In the genomic region with DNA sequence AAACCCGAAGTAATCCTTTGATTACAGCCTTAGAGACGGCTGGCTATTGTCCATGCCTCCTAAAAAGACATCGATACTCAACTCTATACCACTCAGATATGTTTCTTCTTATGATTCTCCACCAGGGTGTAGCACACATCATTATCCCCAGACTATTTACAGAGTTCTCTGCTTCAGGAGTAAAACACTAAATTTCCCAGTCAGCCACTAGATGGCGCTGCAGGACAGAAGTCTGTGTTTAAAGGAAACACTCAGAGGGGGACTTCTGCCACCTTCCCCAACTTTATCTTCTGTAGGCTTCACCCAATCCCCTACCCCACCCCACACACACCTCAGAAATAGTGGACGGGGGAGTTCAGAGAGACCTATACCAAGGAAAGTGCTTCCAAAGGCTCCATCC, we compare ENCODE assay signal across 8 mouse cellular contexts. TPM values are rescaled to one million over a fixed set of nuclear protein-coding genes. Genes with fewer than 3 reads are reported as not detected.
A peak's percentile ranks its signal among the peaks of the same experiment; 100 is the strongest.
DNase-seq lines count a peak whose midpoint lies in the region; ATAC-seq and TF ChIP-seq lines count a peak whose summit lies in the region.

No protein-coding gene starts in this region.

- H3K36me3 ChIP-seq in forebrain, embryonic 16.5 days (ENCODE audit: control insufficient read depth, insufficient read depth): no peaks in the 10 kb centered on the region
- no peaks in the 10 kb centered on the region for H3K36me3 ChIP-seq in hindbrain, embryonic 12.5 days
- H3K36me3 ChIP-seq in small intestine, adult 2 months (ENCODE audit: control insufficient read depth, insufficient read depth, low read length): peaks cover 5% of the 10 kb centered on the region; the same call in 1 of the 2 replicates

- WGBS in forebrain, embryonic 16.5 days: 18% methylated on average over 5 of the region's 5 CpGs
- 18% methylated on average over 5 of the region's 5 CpGs for WGBS in hindbrain, embryonic 12.5 days
- WGBS in small intestine, adult 2 months: 17% methylated on average over 5 of the region's 5 CpGs

- peak; percentile 73 for DNase-seq in cerebellum, adult 11 months
- DNase-seq in c-Kit-positive CD71-positive TER-119-positive erythroid progenitor cells, embryonic 14.5 days (ENCODE audit: low spot score): peak; percentile 78
- peak; percentile 91 to 93 for DNase-seq in layer of hippocampus, postnatal 14 days (ENCODE audit: low spot score in 2 of 2)

- H3K4me3 ChIP-seq in forebrain, embryonic 16.5 days (replicated peaks; ENCODE audit: low read length): no peak overlapping the region
- no peak overlapping the region for H3K4me3 ChIP-seq in hindbrain, embryonic 12.5 days
- no peak overlapping the region for H3K4me3 ChIP-seq in small intestine, adult 2 months (ENCODE audit: low read depth, low read length)

- H3K4me1 ChIP-seq in forebrain, embryonic 16.5 days (replicated peaks; ENCODE audit: control insufficient read depth, insufficient read depth, low read length): peaks cover 27% of the 10 kb centered on the region
- peaks cover 32% of the 10 kb centered on the region for H3K4me1 ChIP-seq in hindbrain, embryonic 12.5 days
- peaks cover 46% of the 10 kb centered on the region for H3K4me1 ChIP-seq in small intestine, adult 2 months (ENCODE audit: control insufficient read depth, insufficient read depth, insufficient read length, low read length)

- H3K4me2 ChIP-seq in forebrain, embryonic 16.5 days (ENCODE audit: low read length): no peak overlapping the region
- no peak overlapping the region for H3K4me2 ChIP-seq in hindbrain, embryonic 12.5 days (replicated peaks)

- H3K9ac ChIP-seq in forebrain, embryonic 16.5 days (replicated peaks; ENCODE audit: low read depth, low read length): no peak overlapping the region
- peak overlapping the region; percentile 3; the same call in 1 of the 2 replicates for H3K9ac ChIP-seq in hindbrain, embryonic 12.5 days

- peaks cover 3% of the 10 kb centered on the region for H3K27me3 ChIP-seq in forebrain, embryonic 16.5 days (replicated peaks; ENCODE audit: control insufficient read depth, insufficient read depth, low read length)
- H3K27me3 ChIP-seq in hindbrain, embryonic 12.5 days: peaks cover 48% of the 10 kb centered on the region
- no peaks in the 10 kb centered on the region for H3K27me3 ChIP-seq in small intestine, adult 2 months (ENCODE audit: control insufficient read depth, insufficient read depth, low read length)

- H3K27ac ChIP-seq in forebrain, embryonic 16.5 days (ENCODE audit: low read length): no peak overlapping the region
- H3K27ac ChIP-seq in hindbrain, embryonic 12.5 days: no peak overlapping the region
- H3K27ac ChIP-seq in small intestine, adult 2 months (ENCODE audit: insufficient read depth, low read depth, low read length): no peak overlapping the region

- ATAC-seq in cerebellum, adult (ENCODE audit: insufficient number of reproducible peaks, low FRiP score, low TSS enrichment): no peak
- peak; percentile 36 for ATAC-seq in forebrain, embryonic 16.5 days
- ATAC-seq in hindbrain, embryonic 12.5 days (ENCODE audit: low FRiP score): no peak
- ATAC-seq in megakaryocyte-erythroid progenitor cell, adult 5-6 weeks (replicated peaks; ENCODE audit: low FRiP score, low TSS enrichment, poor library complexity, severe bottlenecking): peak; percentile 64

- no peak for TF ChIP-seq POLR2A in small intestine, adult 2 months (IDR thresholded peaks at IDR 0.05; ENCODE audit: low read depth, low read length)

- H3K9me3 ChIP-seq in forebrain, embryonic 16.5 days (ENCODE audit: control insufficient read depth, low read length): no peaks in the 10 kb centered on the region
- H3K9me3 ChIP-seq in hindbrain, embryonic 12.5 days (replicated peaks): no peaks in the 10 kb centered on the region

- peak; percentile 66 for TF ChIP-seq CTCF in small intestine, adult 2 months (IDR thresholded peaks at IDR 0.05; ENCODE audit: extremely low read depth, insufficient read length, insufficient replicate concordance, low read depth, low read length)

RNA-seq across cellular contexts. Expression of gene Nbl1, which starts 6.8 kb away (rescaled TPM):
- polyA plus RNA-seq in forebrain, embryonic 16.5 days (2015; fragmentation: Nextera tagmentation; extraction: Ambion mirVana): 27.0 and 30.3 TPM in 2 replicates
- 54.8 and 56.1 TPM in 2 replicates for polyA plus RNA-seq in hindbrain, embryonic 12.5 days (2016; fragmentation: Nextera tagmentation; extraction: Ambion mirVana)
- total RNA-seq in layer of hippocampus, postnatal 14 days (2021): 10 to 100 TPM; 77.4 to 93.7 TPM
- not detected in 2 replicates for total RNA-seq in megakaryocyte-erythroid progenitor cell, adult 5-6 weeks (2014; fragmentation: Nextera tagmentation)
- total RNA-seq in megakaryocyte-erythroid progenitor cell, adult 5-6 weeks (2017): not detected in 2 replicates
- 72.9 and 160 TPM in 2 replicates for polyA plus RNA-seq in small intestine, adult 2 months (2012; rRNA removed)

RNA-seq across cellular contexts. Expression of gene Htr6, which starts 10.7 kb away (rescaled TPM):
- 0.34 and 0.60 TPM in 2 replicates for polyA plus RNA-seq in forebrain, embryonic 16.5 days (2015; fragmentation: Nextera tagmentation; extraction: Ambion mirVana)
- polyA plus RNA-seq in hindbrain, embryonic 12.5 days (2016; fragmentation: Nextera tagmentation; extraction: Ambion mirVana): 0.20 TPM in 1 of 2 replicates, not detected in the other
- 1 to 10 TPM; 7.9 to 8.5 TPM for total RNA-seq in layer of hippocampus, postnatal 14 days (2021)
- not detected in 2 replicates for total RNA-seq in megakaryocyte-erythroid progenitor cell, adult 5-6 weeks (2014; fragmentation: Nextera tagmentation)
- total RNA-seq in megakaryocyte-erythroid progenitor cell, adult 5-6 weeks (2017): not detected in 2 replicates
- 0.76 and 1.8 TPM in 2 replicates for polyA plus RNA-seq in small intestine, adult 2 months (2012; rRNA removed)

RNA-seq across cellular contexts. Expression of gene Minos1, which starts 44.9 kb away (rescaled TPM):
- 355 and 370 TPM in 2 replicates for polyA plus RNA-seq in forebrain, embryonic 16.5 days (2015; fragmentation: Nextera tagmentation; extraction: Ambion mirVana)
- 376 and 407 TPM in 2 replicates for polyA plus RNA-seq in hindbrain, embryonic 12.5 days (2016; fragmentation: Nextera tagmentation; extraction: Ambion mirVana)
- total RNA-seq in layer of hippocampus, postnatal 14 days (2021): 100 to 1,000 TPM; 212 to 218 TPM
- 461 and 512 TPM in 2 replicates for total RNA-seq in megakaryocyte-erythroid progenitor cell, adult 5-6 weeks (2014; fragmentation: Nextera tagmentation)
- total RNA-seq in megakaryocyte-erythroid progenitor cell, adult 5-6 weeks (2017): 209 and 264 TPM in 2 replicates
- polyA plus RNA-seq in small intestine, adult 2 months (2012; rRNA removed): 15.4 and 29.4 TPM in 2 replicates

Comparison
In these comparisons a context has a peak if more than half of its experiments do, and no peak if none do; other contexts are left out.
1. ATAC-seq: peak in forebrain, embryonic 16.5 days (single experiment) and megakaryocyte-erythroid progenitor cell, adult 5-6 weeks (single experiment); none in cerebellum, adult (single experiment) and hindbrain, embryonic 12.5 days (single experiment).
2. RNA of gene Minos1, which starts 44.9 kb away (polyA plus RNA-seq): 376 to 407 TPM in hindbrain, embryonic 12.5 days and 355 to 370 TPM in forebrain, embryonic 16.5 days; 15.4 to 29.4 TPM in small intestine, adult 2 months; every median in the first group is over 10 times any median in the second.
3. Peak in every context shown above with its lines, with median percentiles within 50 percentile points of each other: DNase-seq.